Mouse (Mus musculus) yolk sac, embryonic 10.5 days (tissue): ENCODE measurements around the gene Mr1.

Source experiments
- DNase-seq: peaks from one replicate; pipeline ENCODE4 v3.0.0-alpha.2; 2017; ENCODE audit warnings: low spot score

The Mr1 gene

GRCm38 (mm10) chr1:155093971-155094707 lies 52.5 kb downstream of the Mr1 start:
- DNase-seq, result no peak

- DNase-seq, result no peak
Measured at GRCm38 (mm10) chr1:155093145-155093791, 53.3 kb downstream of the Mr1 start.

- no peak for DNase-seq
Measured at GRCm38 (mm10) chr1:155091842-155092800, 54.5 kb downstream of the Mr1 start.

GRCm38 (mm10) chr1:155091374-155091841 lies 55.2 kb downstream of the Mr1 start:
- DNase-seq, result no peak

GRCm38 (mm10) chr1:155090736-155091135 lies 55.9 kb downstream of the Mr1 start:
- no peak for DNase-seq

GRCm38 (mm10) chr1:155090327-155090726 lies 56.3 kb downstream of the Mr1 start:
- no peak for DNase-seq

GRCm38 (mm10) chr1:155088847-155089603 lies 57.6 kb downstream of the Mr1 start:
- DNase-seq, result peak; percentile 57

- no peak for DNase-seq
Measured at GRCm38 (mm10) chr1:155088046-155088445, 58.6 kb downstream of the Mr1 start.

GRCm38 (mm10) chr1:155086893-155087292 lies 59.7 kb downstream of the Mr1 start:
- no peak for DNase-seq

- no peak for DNase-seq
Measured at GRCm38 (mm10) chr1:155086416-155086815, 60.2 kb downstream of the Mr1 start.

GRCm38 (mm10) chr1:155084839-155085238 lies 61.8 kb downstream of the Mr1 start:
- DNase-seq, result no peak

GRCm38 (mm10) chr1:155083271-155084265 lies 63.0 kb downstream of the Mr1 start:
- peak; percentile 96 for DNase-seq

GRCm38 (mm10) chr1:155082965-155083268 lies 63.7 kb downstream of the Mr1 start:
- DNase-seq, result no peak

GRCm38 (mm10) chr1:155082158-155082964 lies 64.3 kb downstream of the Mr1 start:
- DNase-seq, result no peak

- no peak for DNase-seq
Measured at GRCm38 (mm10) chr1:155077675-155078074, 68.9 kb downstream of the Mr1 start.
